Mouse (Mus musculus) embryonic fibroblast, embryonic 13.5 days (primary cell): ENCODE measurements at regions not wholly inside any gene's neighbourhood (a gene's known extent, or its start where the extent isn't known, plus 50 kb on each side); places are given as distances from the start of the nearest gene placed in this dataset.

Source experiments
- CTCF ChIP-seq: IDR thresholded peaks from 2 replicates; pipeline ENCODE4 v1.5.1; 2011; ENCODE audit warnings: mild to moderate bottlenecking, control low read depth, low read length, moderate library complexity, borderline replicate concordance; ENCODE audit not compliant: insufficient read depth
- POLR2A ChIP-seq: IDR thresholded peaks from 2 replicates; pipeline ENCODE4 v1.6.1; 2011; ENCODE audit warnings: low read depth, mild to moderate bottlenecking, control low read depth, low read length, moderate library complexity

DNA sequence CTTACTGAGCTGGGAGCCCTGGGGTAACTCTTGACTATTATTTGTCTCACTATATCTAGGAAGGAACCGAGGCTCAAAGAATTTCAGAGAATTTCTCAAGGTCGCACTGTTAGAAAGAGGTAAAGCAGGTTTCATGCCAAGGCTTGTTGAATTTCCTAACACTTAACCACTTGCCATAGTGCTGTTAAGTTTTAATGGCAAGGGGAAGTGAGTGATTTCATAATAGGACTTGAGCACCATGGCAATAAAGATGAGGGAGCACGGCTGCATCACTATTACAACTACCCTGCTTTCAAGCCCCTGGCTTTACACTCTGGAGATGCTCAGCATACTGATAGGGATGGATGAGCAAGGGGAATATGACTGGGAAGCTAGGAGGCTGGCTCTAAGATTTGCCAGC, 216.9 kb upstream of the H2al1a start:
- TF ChIP-seq CTCF: no peak
- TF ChIP-seq POLR2A: no peak
